Mouse (Mus musculus): ENCODE results near the gene Tlr4.

Gene Tlr4

GRCm38 (mm10) chr4:66900126-66900525, 72.7 kb downstream of the Tlr4 start:
- DNase-seq (ENCODE audit: low spot score in 2 of 2) = no peak

GRCm38 (mm10) chr4:66901498-66901897, 74.1 kb downstream of the Tlr4 start:
- DNase-seq (ENCODE audit: low spot score in 2 of 2) = no peak

- DNase-seq (ENCODE audit: low spot score in 2 of 2) = no peak
Observed at GRCm38 (mm10) chr4:66908376-66908775, 81.0 kb downstream of the Tlr4 start.

- DNase-seq (ENCODE audit: low spot score in 2 of 2) = no peak
Observed at GRCm38 (mm10) chr4:66919630-66920372, 92.4 kb downstream of the Tlr4 start.

GRCm38 (mm10) chr4:66923616-66924276, 96.4 kb downstream of the Tlr4 start:
- peak in 1 of 2 experiments; percentile 3 for DNase-seq (ENCODE audit: low spot score in 2 of 2)

- no peak for DNase-seq (ENCODE audit: low spot score in 2 of 2)
Observed at GRCm38 (mm10) chr4:66926066-66926465, 98.7 kb downstream of the Tlr4 start.

GRCm38 (mm10) chr4:66927537-66928088, 100.2 kb downstream of the Tlr4 start:
- no peak for DNase-seq (ENCODE audit: low spot score in 2 of 2)

GRCm38 (mm10) chr4:66938489-66939061, 111.2 kb downstream of the Tlr4 start:
- DNase-seq (ENCODE audit: low spot score in 2 of 2) = no peak

GRCm38 (mm10) chr4:66941894-66942293, 114.5 kb downstream of the Tlr4 start:
- no peak for DNase-seq (ENCODE audit: low spot score in 2 of 2)

GRCm38 (mm10) chr4:66943699-66944098, 116.3 kb downstream of the Tlr4 start:
- no peak for DNase-seq (ENCODE audit: low spot score in 2 of 2)

GRCm38 (mm10) chr4:66947657-66948056, 120.3 kb downstream of the Tlr4 start:
- DNase-seq (ENCODE audit: low spot score in 2 of 2) = no peak

GRCm38 (mm10) chr4:66974918-66975317, 147.5 kb downstream of the Tlr4 start:
- no peak for DNase-seq (ENCODE audit: low spot score in 2 of 2)

Data from heart, adult 9 months (tissue).